Mouse (Mus musculus) embryonic facial prominence, embryonic 11.5 days (tissue): ENCODE data around the gene Pygm. TPM values are rescaled to one million over a fixed set of nuclear protein-coding genes. Genes with fewer than 3 reads are reported as not detected.

ENCODE experiments used
- ATAC-seq: fragments of 200-750 bp; cut with Nextera tagmentation; replicated peaks from 2 replicates; pipeline ENCODE4 v1.8.0; 2017; ENCODE audit warnings: low read depth; ENCODE audit not compliant: insufficient number of reproducible peaks, low FRiP score, low TSS enrichment
- DNase-seq: peaks from one replicate; pipeline ENCODE4 v3.0.0-alpha.2; 2015; ENCODE audit warnings: low spot score
- H3K27ac ChIP-seq: fragments of 300-500 bp; sonication (generic); replicated peaks from 2 replicates; pipeline ENCODE4 v1.5.1; 2014; ENCODE audit warnings: mild to moderate bottlenecking, low read depth, low read length, control low read depth
- H3K27me3 ChIP-seq: fragments of 300-500 bp; sonication (generic); 2 replicates; pipeline ENCODE4 v1.6.1; 2014; ENCODE audit warnings: mild to moderate bottlenecking, low read length, moderate library complexity, mixed read lengths; ENCODE audit not compliant: control insufficient read depth, insufficient read depth
- H3K36me3 ChIP-seq: fragments of 300-500 bp; sonication (generic); replicated peaks from 2 replicates; pipeline ENCODE4 v1.6.1; 2014; ENCODE audit warnings: low read depth, mild to moderate bottlenecking, low read length, moderate library complexity, mixed read lengths; ENCODE audit not compliant: control insufficient read depth, insufficient read depth
- H3K4me1 ChIP-seq: fragments of 300-500 bp; sonication (generic); 2 replicates; pipeline ENCODE4 v1.6.1; 2014; ENCODE audit warnings: low read length, mixed read lengths; ENCODE audit not compliant: control insufficient read depth, insufficient read depth
- H3K4me2 ChIP-seq: fragments of 300-500 bp; sonication (generic); 2 replicates; pipeline ENCODE4 v1.6.1; 2014; ENCODE audit warnings: low read depth, mild to moderate bottlenecking, control low read depth, low read length, moderate library complexity
- H3K4me3 ChIP-seq: fragments of 300-500 bp; sonication (generic); 2 replicates; pipeline ENCODE4 v1.5.1; 2014; ENCODE audit warnings: low read depth, low read length, control low read depth
- H3K9ac ChIP-seq: fragments of 300-500 bp; sonication (generic); replicated peaks from 2 replicates; pipeline ENCODE4 v1.6.1; 2014; ENCODE audit warnings: mild to moderate bottlenecking, control low read depth, low read length
- H3K9me3 ChIP-seq: fragments of 300-500 bp; sonication (generic); replicated peaks from 2 replicates; pipeline ENCODE4 v1.6.1; 2016; ENCODE audit warnings: mild to moderate bottlenecking, low read length, inconsistent platforms, mixed read lengths; ENCODE audit not compliant: control insufficient read depth
- WGBS: fragments of 180-500 bp; shearing (Covaris S2); extraction: QIAGEN DNeasy Blood & Tissue Kit; methylation state at CpG from one replicate; pipeline ENCODE4 v1.1.7; 2014; 5-methylcytosine and 5-hydroxymethylcytosine counted together
- polyA plus RNA-seq: library from polyadenylated mRNA; unstranded; fragments of >200 nt; fragmentation: Nextera tagmentation; extraction: Ambion mirVana; gene quantifications from 2 replicates; pipeline ENCODE4 v1.2.1, GENCODE M21; 2014

Gene Pygm
- polyA plus RNA-seq, 1 experiment from 2014 or later: 2.8 TPM

- Histone ChIP-seq H3K27ac (no peak overlapping the region), H3K36me3 (no peaks in the 10 kb centered on the region), H3K9ac (no peak overlapping the region), H3K27me3 (peaks cover 54% of the 10 kb centered on the region), H3K4me2 (no peak overlapping the region), H3K4me1 (peaks cover 13% of the 10 kb centered on the region), H3K4me3 (no peak overlapping the region), H3K9me3 (no peaks in the 10 kb centered on the region)
- ATAC-seq (no peak), DNase-seq (no peak)
- 67% methylated on average over 8 of the region's 8 CpGs for WGBS
Observed at GRCm38 (mm10) chr19:6424137-6424881, 40.1 kb downstream of the Pygm start.

- no peak overlapping the region for H3K4me2 ChIP-seq
- WGBS: 47% methylated on average over 5 of the region's 5 CpGs
- H3K27ac ChIP-seq: no peak overlapping the region
- peaks cover 54% of the 10 kb centered on the region for H3K27me3 ChIP-seq
- H3K9ac ChIP-seq: no peak overlapping the region
- ATAC-seq (no peak), DNase-seq (no peak)
- no peak overlapping the region for H3K4me3 ChIP-seq
- no peaks in the 10 kb centered on the region for H3K9me3 ChIP-seq
- H3K36me3 ChIP-seq: no peaks in the 10 kb centered on the region
- peaks cover 13% of the 10 kb centered on the region for H3K4me1 ChIP-seq
Observed at GRCm38 (mm10) chr19:6425595-6425994, 41.4 kb downstream of the Pygm start.

GRCm38 (mm10) chr19:6426703-6427500 is 42.7 kb downstream of the Pygm start:
- Histone ChIP-seq H3K4me3 (no peak overlapping the region), H3K27me3 (peaks cover 51% of the 10 kb centered on the region), H3K4me1 (peaks cover 13% of the 10 kb centered on the region)

GRCm38 (mm10) chr19:6427653-6428434 is 43.6 kb downstream of the Pygm start:
- H3K4me1 ChIP-seq: peaks cover 13% of the 10 kb centered on the region
- H3K4me3 ChIP-seq: peak overlapping the region; percentile 35
- H3K4me2 ChIP-seq: peak overlapping the region; percentile 67
- no peaks in the 10 kb centered on the region for H3K36me3 ChIP-seq
- no peaks in the 10 kb centered on the region for H3K9me3 ChIP-seq
- DNase-seq (peak; percentile 61), ATAC-seq (0 out of 2 replicates have a peak, but pooled peaks have one; percentile 11)
- under 1% methylated on average over 89 of the region's 94 CpGs for WGBS
- H3K27ac ChIP-seq: no peak overlapping the region
- H3K9ac ChIP-seq: no peak overlapping the region; the same call in 1 of the 2 replicates
- peaks cover 51% of the 10 kb centered on the region for H3K27me3 ChIP-seq

More at GRCm38 (mm10) chr19:6426703-6427500, 42.7 kb downstream of the Pygm start:
- no peak overlapping the region for H3K4me2 ChIP-seq
- H3K9me3 ChIP-seq: no peaks in the 10 kb centered on the region
- WGBS: 23% methylated on average over 13 of the region's 13 CpGs
- DNase-seq (peak; percentile 81), ATAC-seq (no peak)
- no peak overlapping the region for H3K9ac ChIP-seq
- H3K36me3 ChIP-seq: no peaks in the 10 kb centered on the region
- H3K27ac ChIP-seq: no peak overlapping the region

- Histone ChIP-seq H3K36me3 (no peaks in the 10 kb centered on the region), H3K4me3 (peak overlapping the region; percentile 35), H3K9me3 (no peaks in the 10 kb centered on the region), H3K27ac (no peak overlapping the region), H3K27me3 (peaks cover 51% of the 10 kb centered on the region), H3K4me2 (peak overlapping the region; percentile 67), H3K4me1 (peaks cover 13% of the 10 kb centered on the region), H3K9ac (peak overlapping the region; percentile 22)
- peak; percentile 37; the same call in 1 of the 2 replicates for ATAC-seq
- under 1% methylated on average over 60 of the region's 60 CpGs for WGBS
- DNase-seq: peak; percentile 72
Observed at GRCm38 (mm10) chr19:6428501-6429200, 44.5 kb downstream of the Pygm start.

- WGBS: 59% methylated on average over 10 of the region's 10 CpGs
- Histone ChIP-seq H3K4me2 (no peak overlapping the region), H3K36me3 (no peaks in the 10 kb centered on the region), H3K4me3 (no peak overlapping the region), H3K9me3 (no peaks in the 10 kb centered on the region), H3K9ac (no peak overlapping the region), H3K27me3 (no peaks in the 10 kb centered on the region), H3K27ac (no peak overlapping the region), H3K4me1 (no peaks in the 10 kb centered on the region; the same call in 1 of the 2 replicates)
- no peak for ATAC-seq
- DNase-seq: no peak
Observed at GRCm38 (mm10) chr19:6443016-6443415, 58.8 kb downstream of the Pygm start.

- H3K9me3 ChIP-seq: no peaks in the 10 kb centered on the region
- H3K27me3 ChIP-seq: no peaks in the 10 kb centered on the region
- H3K9ac ChIP-seq: no peak overlapping the region
- no peaks in the 10 kb centered on the region; the same call in 1 of the 2 replicates for H3K4me1 ChIP-seq
- no peak overlapping the region for H3K4me3 ChIP-seq
- WGBS: 31% methylated on average over 10 of the region's 10 CpGs
- DNase-seq: peak; percentile 41
- H3K4me2 ChIP-seq: no peak overlapping the region
- no peaks in the 10 kb centered on the region for H3K36me3 ChIP-seq
- H3K27ac ChIP-seq: no peak overlapping the region
- ATAC-seq: peak; percentile 54
Observed at GRCm38 (mm10) chr19:6445761-6446423, 61.7 kb downstream of the Pygm start.
